Mouse (Mus musculus): ENCODE results near the gene Arl5c. TPM values are rescaled to one million over a fixed set of nuclear protein-coding genes. Genes with fewer than 3 reads are reported as not detected.

The Arl5c gene
- polyA plus RNA-seq, 1 experiment from 2014 or later: 7.4 TPM

DNA sequence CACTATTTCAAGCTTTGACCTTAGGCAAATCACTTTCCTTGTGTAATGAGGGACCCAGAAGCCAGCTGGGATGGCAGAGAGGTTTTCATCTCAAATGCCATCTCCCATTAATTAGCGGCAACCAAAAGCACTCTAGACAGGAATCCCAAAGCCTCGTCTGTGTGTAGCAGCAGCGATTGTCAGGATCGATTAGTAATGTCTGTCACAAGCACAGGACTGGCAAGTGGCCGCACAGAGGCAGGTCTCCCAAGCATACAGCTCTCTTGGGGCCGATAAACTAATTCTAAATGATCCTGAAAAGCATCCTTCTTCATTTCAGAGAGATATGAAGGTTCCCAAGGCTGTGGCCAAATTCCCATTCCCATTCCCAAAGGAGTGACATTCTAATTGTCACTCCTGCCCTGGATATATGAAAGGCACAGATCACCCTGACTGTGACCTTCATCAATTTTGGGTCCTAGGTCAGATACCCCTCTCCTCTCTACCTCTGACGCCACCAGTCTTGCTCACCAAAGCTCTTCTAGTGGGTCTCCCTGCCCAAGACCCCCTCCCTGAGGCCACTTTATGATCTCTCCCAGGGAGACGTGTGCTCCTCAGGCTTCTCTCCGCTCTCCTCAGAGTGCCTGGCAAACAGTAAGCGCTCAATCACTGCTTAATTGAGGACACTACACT lies 16.0 kb downstream of the Arl5c start:
- H3K9ac ChIP-seq (ENCODE audit: low read depth, low read length): no peak overlapping the region
- H3K27ac ChIP-seq (ENCODE audit: low read length): no peak overlapping the region
- peaks cover 7% of the 10 kb centered on the region for H3K27me3 ChIP-seq (ENCODE audit: control insufficient read depth, insufficient read depth, low read depth, low read length)
- no peaks in the 10 kb centered on the region for H3K4me1 ChIP-seq (ENCODE audit: control insufficient read depth, low read depth, low read length)
- no peak overlapping the region for H3K4me2 ChIP-seq (ENCODE audit: low read depth, low read length)
- H3K4me3 ChIP-seq (ENCODE audit: low read depth, low read length): no peak overlapping the region
- WGBS (ENCODE audit: insufficient replicate concordance): 59% methylated on average over 10 of the region's 10 CpGs
- no peaks in the 10 kb centered on the region for H3K9me3 ChIP-seq (replicated peaks; ENCODE audit: control insufficient read depth, low read length)
- H3K36me3 ChIP-seq (ENCODE audit: control insufficient read depth, insufficient read depth): no peaks in the 10 kb centered on the region
- ATAC-seq (ENCODE audit: low read depth): no peak

DNA sequence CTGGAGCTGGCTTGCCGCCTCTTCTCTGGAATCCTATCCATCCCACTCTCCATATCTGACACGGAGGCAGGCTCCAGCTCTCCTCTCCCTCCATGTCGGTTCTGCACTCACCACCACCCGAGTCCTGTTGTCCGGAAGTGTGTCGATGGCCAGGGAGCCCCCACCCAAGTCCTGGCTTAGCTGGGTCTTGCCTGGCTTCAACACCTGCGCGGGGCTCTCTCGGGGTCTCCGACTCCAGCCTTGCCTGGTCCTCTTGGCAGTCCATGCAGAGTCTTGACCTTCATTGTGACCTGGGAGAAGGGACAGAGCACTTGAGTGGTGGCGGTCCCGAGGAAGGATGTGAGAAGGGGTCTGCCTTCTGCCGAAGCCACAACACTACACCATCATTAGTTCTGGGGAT lies 17.6 kb downstream of the Arl5c start:
- Histone ChIP-seq H3K9ac (ENCODE audit: low read depth, low read length) (no peak overlapping the region), H3K36me3 (ENCODE audit: control insufficient read depth, insufficient read depth) (no peaks in the 10 kb centered on the region), H3K4me1 (ENCODE audit: control insufficient read depth, low read depth, low read length) (no peaks in the 10 kb centered on the region), H3K4me2 (ENCODE audit: low read depth, low read length) (no peak overlapping the region), H3K27me3 (ENCODE audit: control insufficient read depth, insufficient read depth, low read depth, low read length) (no peaks in the 10 kb centered on the region), H3K9me3 (replicated peaks; ENCODE audit: control insufficient read depth, low read length) (no peaks in the 10 kb centered on the region), H3K4me3 (ENCODE audit: low read depth, low read length) (no peak overlapping the region), H3K27ac (ENCODE audit: low read length) (no peak overlapping the region)
- WGBS (ENCODE audit: insufficient replicate concordance): 74% methylated on average over 13 of the region's 13 CpGs
- ATAC-seq (ENCODE audit: low read depth): no peak

DNA sequence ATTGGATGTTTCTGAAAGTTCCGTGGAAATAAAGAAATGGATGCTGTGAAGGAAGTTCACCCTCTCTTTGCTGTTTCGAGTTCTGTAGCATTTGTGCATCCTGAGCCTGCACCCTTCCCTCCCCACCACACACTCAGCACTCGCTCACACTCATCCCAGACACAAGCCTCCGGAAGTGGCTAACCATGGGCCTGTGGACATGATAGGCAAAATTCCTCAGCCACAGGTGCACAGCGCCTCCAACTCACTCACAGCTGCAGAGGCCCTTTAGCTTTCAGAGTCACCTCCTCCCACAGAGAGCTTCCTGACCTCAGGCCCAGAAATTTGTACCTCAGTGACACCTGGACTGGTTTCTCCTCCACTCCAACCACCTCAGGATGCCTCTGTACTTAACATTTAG lies 18.2 kb downstream of the Arl5c start:
- Histone ChIP-seq H3K36me3 (ENCODE audit: control insufficient read depth, insufficient read depth) (no peaks in the 10 kb centered on the region), H3K9ac (ENCODE audit: low read depth, low read length) (no peak overlapping the region), H3K4me3 (ENCODE audit: low read depth, low read length) (no peak overlapping the region), H3K27ac (ENCODE audit: low read length) (no peak overlapping the region), H3K4me2 (ENCODE audit: low read depth, low read length) (no peak overlapping the region), H3K4me1 (ENCODE audit: control insufficient read depth, low read depth, low read length) (no peaks in the 10 kb centered on the region), H3K27me3 (ENCODE audit: control insufficient read depth, insufficient read depth, low read depth, low read length) (no peaks in the 10 kb centered on the region), H3K9me3 (replicated peaks; ENCODE audit: control insufficient read depth, low read length) (no peaks in the 10 kb centered on the region)
- 42% methylated on average over 5 of the region's 5 CpGs for WGBS (ENCODE audit: insufficient replicate concordance)
- ATAC-seq (ENCODE audit: low read depth): no peak

DNA sequence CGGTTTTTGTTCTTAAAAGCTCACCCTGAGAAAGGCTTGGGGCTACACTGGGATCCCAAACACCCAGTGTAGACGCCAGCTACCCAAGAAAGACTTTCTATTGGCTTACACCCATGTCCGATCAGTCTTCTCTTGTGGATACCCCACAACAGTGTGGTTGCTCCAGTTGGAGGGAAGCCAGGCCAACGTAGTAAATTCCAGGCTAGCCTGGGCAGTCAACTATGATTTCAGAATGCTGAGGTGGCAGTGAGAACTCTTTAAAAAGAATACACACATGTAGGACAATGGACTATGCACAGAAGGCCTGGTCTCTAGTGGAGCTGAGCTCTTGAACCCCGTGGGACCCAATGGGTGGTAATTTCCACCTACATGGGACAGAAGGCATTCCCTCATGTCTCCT lies 21.2 kb downstream of the Arl5c start:
- no peak for ATAC-seq (ENCODE audit: low read depth)
- Histone ChIP-seq H3K27me3 (ENCODE audit: control insufficient read depth, insufficient read depth, low read depth, low read length) (no peaks in the 10 kb centered on the region), H3K4me3 (ENCODE audit: low read depth, low read length) (no peak overlapping the region), H3K4me1 (ENCODE audit: control insufficient read depth, low read depth, low read length) (no peaks in the 10 kb centered on the region), H3K9ac (ENCODE audit: low read depth, low read length) (no peak overlapping the region), H3K4me2 (ENCODE audit: low read depth, low read length) (no peak overlapping the region), H3K27ac (ENCODE audit: low read length) (no peak overlapping the region), H3K36me3 (ENCODE audit: control insufficient read depth, insufficient read depth) (no peaks in the 10 kb centered on the region), H3K9me3 (replicated peaks; ENCODE audit: control insufficient read depth, low read length) (no peaks in the 10 kb centered on the region)
- WGBS (ENCODE audit: insufficient replicate concordance): 67% methylated on average over 5 of the region's 5 CpGs

DNA sequence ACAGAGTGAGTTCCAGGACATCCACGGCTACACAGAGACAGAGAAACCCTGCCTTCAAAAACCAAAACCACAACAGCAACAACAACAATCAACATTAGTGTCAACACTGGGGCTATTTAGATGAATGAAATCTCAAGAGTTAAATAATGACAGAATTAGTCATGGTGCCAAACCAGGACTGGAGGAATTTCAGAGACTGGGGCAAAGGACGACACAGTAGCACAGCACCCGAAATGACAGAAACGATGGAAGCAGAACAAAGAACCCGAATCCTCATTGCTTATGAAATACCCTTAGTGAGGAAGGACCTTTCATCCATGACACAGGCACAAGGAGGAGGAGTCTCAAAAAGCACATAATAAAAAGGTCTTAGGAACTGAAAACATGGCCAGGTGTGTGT lies 21.8 kb downstream of the Arl5c start:
- no peak overlapping the region for H3K4me2 ChIP-seq (ENCODE audit: low read depth, low read length)

DNA sequence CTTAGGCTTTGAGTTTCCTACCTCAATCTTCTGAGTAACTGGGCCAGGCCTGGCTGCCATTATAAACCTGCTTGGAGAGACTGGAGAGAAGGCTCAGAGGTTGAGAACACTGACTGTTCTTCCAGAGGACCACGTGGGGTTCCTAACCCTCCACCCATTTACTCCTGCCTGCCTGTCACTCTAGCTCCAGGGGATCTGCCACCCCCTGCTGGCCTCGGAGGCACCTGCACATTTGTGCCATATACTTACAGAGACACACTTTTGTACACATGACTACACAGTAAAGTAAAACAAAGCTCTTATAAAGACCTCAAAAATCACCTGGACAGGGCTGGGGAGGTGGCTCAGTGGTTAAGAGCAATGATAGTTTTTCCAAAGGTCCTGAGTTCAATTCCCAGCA lies 23.5 kb downstream of the Arl5c start:
- ATAC-seq (ENCODE audit: low read depth): no peak
- Histone ChIP-seq H3K4me2 (ENCODE audit: low read depth, low read length) (no peak overlapping the region), H3K9me3 (replicated peaks; ENCODE audit: control insufficient read depth, low read length) (no peaks in the 10 kb centered on the region), H3K27me3 (ENCODE audit: control insufficient read depth, insufficient read depth, low read depth, low read length) (no peaks in the 10 kb centered on the region), H3K27ac (ENCODE audit: low read length) (no peak overlapping the region), H3K4me1 (ENCODE audit: control insufficient read depth, low read depth, low read length) (no peaks in the 10 kb centered on the region), H3K9ac (ENCODE audit: low read depth, low read length) (no peak overlapping the region), H3K4me3 (ENCODE audit: low read depth, low read length) (no peak overlapping the region), H3K36me3 (ENCODE audit: control insufficient read depth, insufficient read depth) (no peaks in the 10 kb centered on the region)
- 58% methylated on average over 2 of the region's 2 CpGs for WGBS (ENCODE audit: insufficient replicate concordance)

More for the DNA sequence above, 21.8 kb downstream of the Arl5c start:
- ATAC-seq (ENCODE audit: low read depth): no peak
- no peaks in the 10 kb centered on the region for H3K4me1 ChIP-seq (ENCODE audit: control insufficient read depth, low read depth, low read length)
- H3K27ac ChIP-seq (ENCODE audit: low read length): no peak overlapping the region
- H3K27me3 ChIP-seq (ENCODE audit: control insufficient read depth, insufficient read depth, low read depth, low read length): no peaks in the 10 kb centered on the region
- H3K36me3 ChIP-seq (ENCODE audit: control insufficient read depth, insufficient read depth): no peaks in the 10 kb centered on the region
- WGBS (ENCODE audit: insufficient replicate concordance): 69% methylated on average over 5 of the region's 5 CpGs
- no peak overlapping the region for H3K4me3 ChIP-seq (ENCODE audit: low read depth, low read length)
- H3K9ac ChIP-seq (ENCODE audit: low read depth, low read length): no peak overlapping the region
- H3K9me3 ChIP-seq (replicated peaks; ENCODE audit: control insufficient read depth, low read length): no peaks in the 10 kb centered on the region

DNA sequence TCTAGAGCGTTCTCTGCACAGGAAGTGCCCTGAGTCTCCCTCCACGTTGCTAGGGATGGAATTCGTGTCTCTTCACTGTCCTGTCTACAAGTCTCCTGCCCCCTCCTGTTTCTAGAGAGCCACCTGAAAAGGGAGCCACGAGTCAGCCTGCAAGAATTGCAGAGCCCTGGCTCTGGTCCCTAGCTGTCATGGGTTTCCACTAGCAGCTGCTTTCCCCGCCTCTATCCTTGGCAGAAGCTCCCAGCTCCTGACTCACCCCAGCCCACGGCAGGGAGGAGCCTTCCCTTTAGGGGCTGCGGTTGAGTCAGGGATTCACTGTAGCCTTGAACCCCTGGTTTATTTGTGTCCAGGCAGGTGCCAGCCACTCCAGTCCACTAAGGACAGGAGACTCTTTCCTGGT lies 24.7 kb downstream of the Arl5c start:
- WGBS (ENCODE audit: insufficient replicate concordance): 23% methylated on average over 7 of the region's 7 CpGs
- H3K4me2 ChIP-seq (ENCODE audit: low read depth, low read length): no peak overlapping the region
- no peaks in the 10 kb centered on the region for H3K36me3 ChIP-seq (ENCODE audit: control insufficient read depth, insufficient read depth)
- no peaks in the 10 kb centered on the region for H3K4me1 ChIP-seq (ENCODE audit: control insufficient read depth, low read depth, low read length)
- H3K27ac ChIP-seq (ENCODE audit: low read length): no peak overlapping the region
- H3K9ac ChIP-seq (ENCODE audit: low read depth, low read length): no peak overlapping the region
- ATAC-seq (ENCODE audit: low read depth): no peak
- H3K27me3 ChIP-seq (ENCODE audit: control insufficient read depth, insufficient read depth, low read depth, low read length): peaks cover 2% of the 10 kb centered on the region; the same call in 1 of the 2 replicates
- no peak overlapping the region for H3K4me3 ChIP-seq (ENCODE audit: low read depth, low read length)
- no peaks in the 10 kb centered on the region for H3K9me3 ChIP-seq (replicated peaks; ENCODE audit: control insufficient read depth, low read length)

DNA sequence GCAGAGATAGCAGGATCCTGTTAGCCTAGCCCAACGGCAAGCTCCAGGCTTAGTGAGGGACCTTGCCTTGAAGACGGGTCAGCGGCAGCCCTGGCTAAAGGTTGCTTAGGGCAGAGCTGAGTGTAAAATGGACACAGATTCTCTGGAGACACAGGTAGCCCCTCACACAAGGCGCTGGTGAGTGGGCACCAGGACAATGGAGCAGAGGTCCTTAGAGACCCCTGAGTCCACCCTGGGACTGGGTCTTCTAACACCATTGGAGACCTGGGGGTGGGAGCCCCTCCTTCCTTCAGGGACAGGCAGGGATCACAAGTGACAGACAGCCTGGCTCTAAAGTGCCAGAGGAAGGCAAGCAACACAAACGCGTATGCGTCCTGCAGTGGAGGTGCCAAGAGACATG lies 25.2 kb downstream of the Arl5c start:
- ATAC-seq (ENCODE audit: low read depth): no peak
- no peaks in the 10 kb centered on the region for H3K36me3 ChIP-seq (ENCODE audit: control insufficient read depth, insufficient read depth)
- peaks cover 2% of the 10 kb centered on the region; the same call in 1 of the 2 replicates for H3K27me3 ChIP-seq (ENCODE audit: control insufficient read depth, insufficient read depth, low read depth, low read length)
- no peak overlapping the region for H3K4me2 ChIP-seq (ENCODE audit: low read depth, low read length)
- H3K9me3 ChIP-seq (replicated peaks; ENCODE audit: control insufficient read depth, low read length): no peaks in the 10 kb centered on the region
- H3K9ac ChIP-seq (ENCODE audit: low read depth, low read length): no peak overlapping the region
- no peak overlapping the region for H3K27ac ChIP-seq (ENCODE audit: low read length)
- no peaks in the 10 kb centered on the region for H3K4me1 ChIP-seq (ENCODE audit: control insufficient read depth, low read depth, low read length)
- WGBS (ENCODE audit: insufficient replicate concordance): 62% methylated on average over 7 of the region's 7 CpGs
- no peak overlapping the region for H3K4me3 ChIP-seq (ENCODE audit: low read depth, low read length)

DNA sequence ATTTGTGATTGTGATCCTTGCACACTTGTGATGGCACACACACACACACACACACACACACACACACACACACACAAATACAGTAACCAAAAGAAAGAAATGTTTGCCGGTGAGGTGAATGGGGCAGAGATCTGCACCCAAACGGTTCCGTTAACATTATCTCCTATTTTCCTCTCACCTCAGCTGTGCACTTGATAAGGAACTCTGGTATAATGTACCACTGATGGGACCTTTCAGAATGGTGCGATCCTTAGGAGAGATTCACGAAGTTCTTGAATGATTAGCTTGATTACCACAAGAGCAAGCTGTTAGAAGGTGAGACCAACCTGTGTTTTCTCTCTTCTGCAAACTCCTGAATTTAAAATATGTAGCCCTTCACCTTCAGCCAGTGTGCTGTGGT lies 27.6 kb downstream of the Arl5c start:
- Histone ChIP-seq H3K36me3 (ENCODE audit: control insufficient read depth, insufficient read depth) (no peaks in the 10 kb centered on the region), H3K4me1 (ENCODE audit: control insufficient read depth, low read depth, low read length) (no peaks in the 10 kb centered on the region), H3K27me3 (ENCODE audit: control insufficient read depth, insufficient read depth, low read depth, low read length) (peaks cover 2% of the 10 kb centered on the region; the same call in 1 of the 2 replicates), H3K9me3 (replicated peaks; ENCODE audit: control insufficient read depth, low read length) (no peaks in the 10 kb centered on the region), H3K27ac (ENCODE audit: low read length) (no peak overlapping the region), H3K9ac (ENCODE audit: low read depth, low read length) (no peak overlapping the region), H3K4me3 (ENCODE audit: low read depth, low read length) (no peak overlapping the region), H3K4me2 (ENCODE audit: low read depth, low read length) (no peak overlapping the region)
- WGBS (ENCODE audit: insufficient replicate concordance): 37% methylated on average over 5 of the region's 5 CpGs
- no peak for ATAC-seq (ENCODE audit: low read depth)
